Mouse (Mus musculus): ENCODE measurements around the gene E130114P18Rik. TPM values are rescaled to one million over a fixed set of nuclear protein-coding genes. Genes with fewer than 3 reads are reported as not detected.

Gene E130114P18Rik
- polyA plus RNA-seq, 1 experiment from 2014 or later = 2.7 TPM

- H3K4me3 ChIP-seq = no peak overlapping the region
- no peaks in the 10 kb centered on the region for H3K36me3 ChIP-seq
- no peaks in the 10 kb centered on the region for H3K9me3 ChIP-seq (replicated peaks)
- 32% methylated on average over 10 of the region's 10 CpGs for WGBS
- H3K27ac ChIP-seq (replicated peaks) = no peak overlapping the region; the same call in 1 of the 2 replicates
- H3K27me3 ChIP-seq (ENCODE audit: low read depth, poor library complexity, severe bottlenecking) = peaks cover 12% of the 10 kb centered on the region; the same call in 1 of the 2 replicates
- peaks cover 39% of the 10 kb centered on the region for H3K4me1 ChIP-seq
- no peak for DNase-seq (ENCODE audit: low spot score)
Measured at GRCm38 (mm10) chr4:97609831-97610727, 167.8 kb downstream of the E130114P18Rik start.

GRCm38 (mm10) chr4:97609329-97609728, 168.5 kb downstream of the E130114P18Rik start:
- H3K27ac ChIP-seq (replicated peaks) = no peak overlapping the region
- 90% methylated on average over 4 of the region's 4 CpGs for WGBS
- DNase-seq (ENCODE audit: low spot score) = no peak

GRCm38 (mm10) chr4:97608728-97609127, 169.2 kb downstream of the E130114P18Rik start:
- H3K4me1 ChIP-seq = peaks cover 39% of the 10 kb centered on the region
- H3K36me3 ChIP-seq = no peaks in the 10 kb centered on the region
- DNase-seq (ENCODE audit: low spot score) = no peak
- 61% methylated on average over 8 of the region's 8 CpGs for WGBS
- H3K4me3 ChIP-seq = no peak overlapping the region
- H3K27ac ChIP-seq (replicated peaks) = no peak overlapping the region
- no peaks in the 10 kb centered on the region for H3K9me3 ChIP-seq (replicated peaks)
- peaks cover 12% of the 10 kb centered on the region; the same call in 1 of the 2 replicates for H3K27me3 ChIP-seq (ENCODE audit: low read depth, poor library complexity, severe bottlenecking)

More at GRCm38 (mm10) chr4:97609329-97609728, 168.5 kb downstream of the E130114P18Rik start:
- Histone ChIP-seq H3K36me3 (no peaks in the 10 kb centered on the region), H3K4me3 (no peak overlapping the region), H3K27me3 (ENCODE audit: low read depth, poor library complexity, severe bottlenecking) (peaks cover 12% of the 10 kb centered on the region; the same call in 1 of the 2 replicates), H3K4me1 (peaks cover 39% of the 10 kb centered on the region), H3K9me3 (replicated peaks) (no peaks in the 10 kb centered on the region)

GRCm38 (mm10) chr4:97608134-97608533, 169.7 kb downstream of the E130114P18Rik start:
- H3K4me1 ChIP-seq = peaks cover 39% of the 10 kb centered on the region
- H3K36me3 ChIP-seq = no peaks in the 10 kb centered on the region
- DNase-seq (ENCODE audit: low spot score) = no peak
- H3K27me3 ChIP-seq (ENCODE audit: low read depth, poor library complexity, severe bottlenecking) = peaks cover 12% of the 10 kb centered on the region; the same call in 1 of the 2 replicates
- no peak overlapping the region for H3K27ac ChIP-seq (replicated peaks)
- no peak overlapping the region for H3K4me3 ChIP-seq
- WGBS = 50% methylated on average over 3 of the region's 3 CpGs
- H3K9me3 ChIP-seq (replicated peaks) = no peaks in the 10 kb centered on the region

- no peaks in the 10 kb centered on the region for H3K36me3 ChIP-seq
- no peak overlapping the region; the same call in 1 of the 2 replicates for H3K27ac ChIP-seq (replicated peaks)
- no peaks in the 10 kb centered on the region for H3K9me3 ChIP-seq (replicated peaks)
- 78% methylated on average over 1 of the region's 1 CpGs for WGBS
- H3K27me3 ChIP-seq (ENCODE audit: low read depth, poor library complexity, severe bottlenecking) = peaks cover 12% of the 10 kb centered on the region; the same call in 1 of the 2 replicates
- no peak overlapping the region for H3K4me3 ChIP-seq
- DNase-seq (ENCODE audit: low spot score) = no peak
- H3K4me1 ChIP-seq = peaks cover 39% of the 10 kb centered on the region
Measured at GRCm38 (mm10) chr4:97607169-97607568, 170.7 kb downstream of the E130114P18Rik start.

- Histone ChIP-seq H3K27me3 (ENCODE audit: low read depth, poor library complexity, severe bottlenecking) (peaks cover 12% of the 10 kb centered on the region; the same call in 1 of the 2 replicates), H3K36me3 (no peaks in the 10 kb centered on the region)
- WGBS = 92% methylated on average over 8 of the region's 8 CpGs
Measured at GRCm38 (mm10) chr4:97606524-97606923, 171.4 kb downstream of the E130114P18Rik start.

GRCm38 (mm10) chr4:97602579-97602978, 175.3 kb downstream of the E130114P18Rik start:
- Histone ChIP-seq H3K4me3 (no peak overlapping the region), H3K4me1 (peaks cover 16% of the 10 kb centered on the region), H3K27ac (replicated peaks) (no peak overlapping the region), H3K36me3 (no peaks in the 10 kb centered on the region), H3K27me3 (ENCODE audit: low read depth, poor library complexity, severe bottlenecking) (peaks cover 12% of the 10 kb centered on the region; the same call in 1 of the 2 replicates), H3K9me3 (replicated peaks) (no peaks in the 10 kb centered on the region)
- DNase-seq (ENCODE audit: low spot score) = no peak
- WGBS = 75% methylated on average over 4 of the region's 4 CpGs

More at GRCm38 (mm10) chr4:97606524-97606923, 171.4 kb downstream of the E130114P18Rik start:
- no peak overlapping the region for H3K4me3 ChIP-seq
- H3K4me1 ChIP-seq = peaks cover 43% of the 10 kb centered on the region
- H3K27ac ChIP-seq (replicated peaks) = no peak overlapping the region
- no peaks in the 10 kb centered on the region for H3K9me3 ChIP-seq (replicated peaks)
- no peak for DNase-seq (ENCODE audit: low spot score)

- Histone ChIP-seq H3K9me3 (replicated peaks) (no peaks in the 10 kb centered on the region), H3K27me3 (ENCODE audit: low read depth, poor library complexity, severe bottlenecking) (no peaks in the 10 kb centered on the region), H3K4me1 (peaks cover 7% of the 10 kb centered on the region), H3K36me3 (no peaks in the 10 kb centered on the region), H3K27ac (replicated peaks) (0 out of 2 replicates have a peak overlapping the region, but pooled peaks have one; percentile 3), H3K4me3 (no peak overlapping the region)
- WGBS = 58% methylated on average over 8 of the region's 8 CpGs
- no peak for DNase-seq (ENCODE audit: low spot score)
Measured at GRCm38 (mm10) chr4:97600875-97601835, 176.7 kb downstream of the E130114P18Rik start.

- Histone ChIP-seq H3K27ac (replicated peaks) (no peak overlapping the region), H3K4me1 (peaks cover 7% of the 10 kb centered on the region), H3K9me3 (replicated peaks) (no peaks in the 10 kb centered on the region), H3K27me3 (ENCODE audit: low read depth, poor library complexity, severe bottlenecking) (no peaks in the 10 kb centered on the region), H3K4me3 (no peak overlapping the region), H3K36me3 (no peaks in the 10 kb centered on the region)
- no peak for DNase-seq (ENCODE audit: low spot score)
- WGBS = 92% methylated on average over 1 of the region's 1 CpGs
Measured at GRCm38 (mm10) chr4:97597443-97597842, 180.4 kb downstream of the E130114P18Rik start.

GRCm38 (mm10) chr4:97596348-97596747, 181.5 kb downstream of the E130114P18Rik start:
- H3K4me1 ChIP-seq = peaks cover 1% of the 10 kb centered on the region
- 86% methylated on average over 9 of the region's 9 CpGs for WGBS
- no peak for DNase-seq (ENCODE audit: low spot score)
- no peaks in the 10 kb centered on the region for H3K27me3 ChIP-seq (ENCODE audit: low read depth, poor library complexity, severe bottlenecking)
- H3K27ac ChIP-seq (replicated peaks) = no peak overlapping the region
- no peaks in the 10 kb centered on the region for H3K9me3 ChIP-seq (replicated peaks)
- no peaks in the 10 kb centered on the region for H3K36me3 ChIP-seq
- no peak overlapping the region for H3K4me3 ChIP-seq

GRCm38 (mm10) chr4:97593869-97594268, 184.0 kb downstream of the E130114P18Rik start:
- no peaks in the 10 kb centered on the region for H3K9me3 ChIP-seq (replicated peaks)
- no peaks in the 10 kb centered on the region for H3K4me1 ChIP-seq
- H3K36me3 ChIP-seq = no peaks in the 10 kb centered on the region
- WGBS = 85% methylated on average over 5 of the region's 5 CpGs
- H3K4me3 ChIP-seq = no peak overlapping the region
- H3K27ac ChIP-seq (replicated peaks) = no peak overlapping the region
- H3K27me3 ChIP-seq (ENCODE audit: low read depth, poor library complexity, severe bottlenecking) = no peaks in the 10 kb centered on the region
- DNase-seq (ENCODE audit: low spot score) = no peak

GRCm38 (mm10) chr4:97589790-97590189, 188.1 kb downstream of the E130114P18Rik start:
- Histone ChIP-seq H3K27ac (replicated peaks) (no peak overlapping the region), H3K9me3 (replicated peaks) (no peaks in the 10 kb centered on the region), H3K27me3 (ENCODE audit: low read depth, poor library complexity, severe bottlenecking) (no peaks in the 10 kb centered on the region), H3K4me3 (no peak overlapping the region), H3K36me3 (no peaks in the 10 kb centered on the region), H3K4me1 (peaks cover under 1% of the 10 kb centered on the region)
- WGBS = 84% methylated on average over 1 of the region's 1 CpGs
- DNase-seq (ENCODE audit: low spot score) = no peak

Data from midbrain, embryonic 10.5 days (tissue).